Mouse (Mus musculus): Measurements from ENCODE around the gene Tmem116. TPM values are rescaled to one million over a fixed set of nuclear protein-coding genes. Genes with fewer than 3 reads are reported as not detected.

Gene Tmem116
- 1.8 and 2.1 TPM in 2 replicates for polyA plus RNA-seq (2015; fragmentation: Nextera tagmentation; extraction: Ambion mirVana)

GRCm38 (mm10) chr5:121451644-121452025, at the start of gene Tmem116:
Gene Tmem116 (plus strand): TSS chr5:121451893.
- Histone ChIP-seq H3K4me2 (peak within 1 kb of the TSS; percentile 81), H3K4me3 (peak within 1 kb of the TSS; percentile 79), H3K27me3 (no peaks in the 10 kb centered on the region), H3K9me3 (no peaks in the 10 kb centered on the region), H3K36me3 (peaks cover 34% of the 10 kb centered on the region), H3K4me1 (replicated peaks) (peaks cover 41% of the 10 kb centered on the region), H3K9ac (peak within 1 kb of the TSS; percentile 98), H3K27ac (replicated peaks) (peak within 1 kb of the TSS; percentile 96)
- under 1% methylated on average over 17 of the region's 17 CpGs for WGBS
- ATAC-seq (ENCODE audit: low read depth): peak; percentile 55

- H3K9me3 ChIP-seq: no peaks in the 10 kb centered on the region
- H3K36me3 ChIP-seq: peaks cover 55% of the 10 kb centered on the region
- whole genome bisulfite sequencing: 91% methylated on average over 8 of the region's 8 CpGs
- no peak overlapping the region for H3K27ac ChIP-seq (replicated peaks)
- no peak overlapping the region for H3K4me2 ChIP-seq
- no peaks in the 10 kb centered on the region for H3K27me3 ChIP-seq
- no peak overlapping the region for H3K4me3 ChIP-seq
- H3K4me1 ChIP-seq (replicated peaks): no peaks in the 10 kb centered on the region
- ATAC-seq (ENCODE audit: low read depth): no peak
- H3K9ac ChIP-seq: no peak overlapping the region
Measured at GRCm38 (mm10) chr5:121407856-121408255, 43.8 kb upstream of the Tmem116 start.

GRCm38 (mm10) chr5:121410975-121411374, 40.7 kb upstream of the Tmem116 start:
- no peaks in the 10 kb centered on the region for H3K9me3 ChIP-seq
- H3K27me3 ChIP-seq: no peaks in the 10 kb centered on the region
- H3K4me2 ChIP-seq: no peak overlapping the region
- peaks cover 85% of the 10 kb centered on the region for H3K36me3 ChIP-seq
- no peak overlapping the region for H3K9ac ChIP-seq
- no peak overlapping the region for H3K4me3 ChIP-seq
- WGBS: 91% methylated on average over 4 of the region's 4 CpGs
- no peak for ATAC-seq (ENCODE audit: low read depth)
- no peaks in the 10 kb centered on the region for H3K4me1 ChIP-seq (replicated peaks)
- no peak overlapping the region for H3K27ac ChIP-seq (replicated peaks)

GRCm38 (mm10) chr5:121420721-121421120, 31.0 kb upstream of the Tmem116 start:
- H3K36me3 ChIP-seq: peaks cover 98% of the 10 kb centered on the region
- no peak overlapping the region for H3K4me2 ChIP-seq
- H3K4me1 ChIP-seq (replicated peaks): no peaks in the 10 kb centered on the region
- no peaks in the 10 kb centered on the region for H3K9me3 ChIP-seq
- ATAC-seq (ENCODE audit: low read depth): no peak
- no peaks in the 10 kb centered on the region for H3K27me3 ChIP-seq
- no peak overlapping the region for H3K27ac ChIP-seq (replicated peaks)
- H3K4me3 ChIP-seq: no peak overlapping the region
- 94% methylated on average over 9 of the region's 9 CpGs for WGBS
- H3K9ac ChIP-seq: no peak overlapping the region

GRCm38 (mm10) chr5:121422787-121423186, 28.9 kb upstream of the Tmem116 start:
- no peak for ATAC-seq (ENCODE audit: low read depth)
- WGBS: 91% methylated on average over 6 of the region's 6 CpGs
- H3K27me3 ChIP-seq: no peaks in the 10 kb centered on the region
- H3K4me3 ChIP-seq: no peak overlapping the region
- H3K27ac ChIP-seq (replicated peaks): no peak overlapping the region
- peaks cover 98% of the 10 kb centered on the region for H3K36me3 ChIP-seq
- no peaks in the 10 kb centered on the region for H3K9me3 ChIP-seq
- no peak overlapping the region for H3K9ac ChIP-seq
- H3K4me2 ChIP-seq: no peak overlapping the region
- no peaks in the 10 kb centered on the region for H3K4me1 ChIP-seq (replicated peaks)

GRCm38 (mm10) chr5:121423297-121423696, 28.4 kb upstream of the Tmem116 start:
- no peak overlapping the region for H3K9ac ChIP-seq
- ATAC-seq (ENCODE audit: low read depth): no peak
- no peaks in the 10 kb centered on the region for H3K9me3 ChIP-seq
- no peaks in the 10 kb centered on the region for H3K27me3 ChIP-seq
- no peak overlapping the region for H3K4me3 ChIP-seq
- 95% methylated on average over 10 of the region's 10 CpGs for WGBS
- H3K4me2 ChIP-seq: no peak overlapping the region
- H3K4me1 ChIP-seq (replicated peaks): no peaks in the 10 kb centered on the region
- H3K27ac ChIP-seq (replicated peaks): no peak overlapping the region
- H3K36me3 ChIP-seq: peaks cover 98% of the 10 kb centered on the region

- WGBS: 82% methylated on average over 3 of the region's 3 CpGs
- Histone ChIP-seq H3K4me3 (no peak overlapping the region), H3K9ac (no peak overlapping the region), H3K27me3 (no peaks in the 10 kb centered on the region), H3K4me1 (replicated peaks) (no peaks in the 10 kb centered on the region), H3K36me3 (peaks cover 100% of the 10 kb centered on the region), H3K4me2 (no peak overlapping the region), H3K9me3 (no peaks in the 10 kb centered on the region), H3K27ac (replicated peaks) (no peak overlapping the region)
- no peak for ATAC-seq (ENCODE audit: low read depth)
Measured at GRCm38 (mm10) chr5:121428954-121429353, 22.7 kb upstream of the Tmem116 start.

GRCm38 (mm10) chr5:121438131-121438530, 13.6 kb upstream of the Tmem116 start:
- no peak overlapping the region for H3K4me2 ChIP-seq
- no peaks in the 10 kb centered on the region for H3K27me3 ChIP-seq
- 87% methylated on average over 5 of the region's 5 CpGs for WGBS
- no peak for ATAC-seq (ENCODE audit: low read depth)
- peaks cover 90% of the 10 kb centered on the region for H3K36me3 ChIP-seq
- H3K9ac ChIP-seq: no peak overlapping the region
- no peak overlapping the region for H3K27ac ChIP-seq (replicated peaks)
- no peaks in the 10 kb centered on the region for H3K4me1 ChIP-seq (replicated peaks)
- no peaks in the 10 kb centered on the region for H3K9me3 ChIP-seq
- no peak overlapping the region for H3K4me3 ChIP-seq

GRCm38 (mm10) chr5:121438756-121439155, 12.9 kb upstream of the Tmem116 start:
- Histone ChIP-seq H3K27me3 (no peaks in the 10 kb centered on the region), H3K4me2 (no peak overlapping the region), H3K4me1 (replicated peaks) (no peaks in the 10 kb centered on the region), H3K9me3 (no peaks in the 10 kb centered on the region), H3K27ac (replicated peaks) (no peak overlapping the region), H3K36me3 (peaks cover 90% of the 10 kb centered on the region), H3K9ac (no peak overlapping the region), H3K4me3 (no peak overlapping the region)
- WGBS: 94% methylated on average over 11 of the region's 11 CpGs
- ATAC-seq (ENCODE audit: low read depth): no peak

GRCm38 (mm10) chr5:121443548-121443947, 8.1 kb upstream of the Tmem116 start:
- no peak for ATAC-seq (ENCODE audit: low read depth)
- peaks cover 91% of the 10 kb centered on the region for H3K36me3 ChIP-seq
- H3K27ac ChIP-seq (replicated peaks): no peak overlapping the region
- H3K4me2 ChIP-seq: no peak overlapping the region
- no peaks in the 10 kb centered on the region for H3K9me3 ChIP-seq
- WGBS: 93% methylated on average over 3 of the region's 3 CpGs
- no peaks in the 10 kb centered on the region for H3K4me1 ChIP-seq (replicated peaks)
- no peak overlapping the region for H3K9ac ChIP-seq
- H3K27me3 ChIP-seq: no peaks in the 10 kb centered on the region
- H3K4me3 ChIP-seq: no peak overlapping the region

- no peak for ATAC-seq (ENCODE audit: low read depth)
- 94% methylated on average over 5 of the region's 5 CpGs for WGBS
- H3K36me3 ChIP-seq: peaks cover 91% of the 10 kb centered on the region
Measured at GRCm38 (mm10) chr5:121444870-121445269, 6.8 kb upstream of the Tmem116 start.

GRCm38 (mm10) chr5:121448450-121448849, 3.2 kb upstream of the Tmem116 start:
- WGBS: 96% methylated on average over 3 of the region's 3 CpGs
- no peaks in the 10 kb centered on the region for H3K27me3 ChIP-seq
- H3K9me3 ChIP-seq: no peaks in the 10 kb centered on the region
- H3K36me3 ChIP-seq: peaks cover 65% of the 10 kb centered on the region
- peaks cover 31% of the 10 kb centered on the region for H3K4me1 ChIP-seq (replicated peaks)
- H3K4me2 ChIP-seq: no peak overlapping the region
- no peak overlapping the region for H3K9ac ChIP-seq
- no peak for ATAC-seq (ENCODE audit: low read depth)
- no peak overlapping the region for H3K4me3 ChIP-seq
- no peak overlapping the region for H3K27ac ChIP-seq (replicated peaks)

More at GRCm38 (mm10) chr5:121444870-121445269, 6.8 kb upstream of the Tmem116 start:
- no peak overlapping the region for H3K4me3 ChIP-seq
- H3K27me3 ChIP-seq: no peaks in the 10 kb centered on the region
- peaks cover 8% of the 10 kb centered on the region for H3K4me1 ChIP-seq (replicated peaks)
- H3K9ac ChIP-seq: no peak overlapping the region
- H3K4me2 ChIP-seq: no peak overlapping the region
- H3K27ac ChIP-seq (replicated peaks): no peak overlapping the region
- no peaks in the 10 kb centered on the region for H3K9me3 ChIP-seq

- no peak for ATAC-seq (ENCODE audit: low read depth)
- WGBS: 74% methylated on average over 6 of the region's 6 CpGs
- Histone ChIP-seq H3K4me3 (no peak overlapping the region), H3K4me1 (replicated peaks) (peaks cover 41% of the 10 kb centered on the region), H3K9me3 (no peaks in the 10 kb centered on the region), H3K4me2 (peak overlapping the region; percentile 81; the same call in 1 of the 2 replicates), H3K27me3 (no peaks in the 10 kb centered on the region), H3K9ac (no peak overlapping the region), H3K36me3 (peaks cover 50% of the 10 kb centered on the region), H3K27ac (replicated peaks) (no peak overlapping the region)
Measured at GRCm38 (mm10) chr5:121449976-121450375, 1.7 kb upstream of the Tmem116 start.

Data from neural tube, embryonic 13.5 days (tissue).